Mouse (Mus musculus): Measurements from ENCODE around the gene Chst11.

- TF ChIP-seq CTCF (IDR thresholded peaks at IDR 0.05; ENCODE audit: extremely low read depth, insufficient read depth, low read length) = no peak
- no peak for TF ChIP-seq POLR2A (IDR thresholded peaks at IDR 0.05; ENCODE audit: extremely low read depth, insufficient read depth, low read length)
Observed at GRCm38 (mm10) chr10:83228626-83229025, 243.3 kb downstream of the Chst11 start.
